Mouse (Mus musculus) cerebellum, adult 2 months (tissue): ENCODE measurements around the gene Olfr543. TPM values are rescaled to one million over a fixed set of nuclear protein-coding genes. Genes with fewer than 3 reads are reported as not detected.

Source experiments
- DNase-seq, 2 experiments: peaks; one replicate each; pipeline ENCODE4 v3.0.0; 2021
- H3K27ac ChIP-seq: fragments of 200-500 bp; 2 replicates; pipeline ENCODE4 v1.5.1; 2012; ENCODE audit warnings: low read length, control low read depth, inconsistent platforms; ENCODE audit not compliant: insufficient read depth
- H3K27me3 ChIP-seq: fragments of 200-500 bp; 2 replicates; pipeline ENCODE4 v1.6.1; 2012; ENCODE audit warnings: inconsistent platforms, mild to moderate bottlenecking, low read length, moderate library complexity; ENCODE audit not compliant: control insufficient read depth, insufficient read depth
- H3K4me1 ChIP-seq: fragments of 200-500 bp; 2 replicates; pipeline ENCODE4 v1.6.1; 2011; ENCODE audit warnings: low read length; ENCODE audit not compliant: control insufficient read depth, insufficient read depth
- H3K4me3 ChIP-seq: fragments of 200-500 bp; replicated peaks from 2 replicates; pipeline ENCODE3; 2011; ENCODE audit warnings: mild to moderate bottlenecking, low read depth, low read length, control low read depth; ENCODE audit not compliant: insufficient read depth
- CTCF ChIP-seq: fragments of 200-500 bp; IDR thresholded peaks from 2 replicates; pipeline ENCODE4 v1.5.1; 2011; ENCODE audit warnings: low read depth, mild to moderate bottlenecking, control low read depth, low read length, moderate library complexity, borderline replicate concordance; ENCODE audit not compliant: insufficient read depth
- POLR2A ChIP-seq: fragments of 200-500 bp; IDR thresholded peaks from 2 replicates; pipeline ENCODE4 v1.6.1; 2011; ENCODE audit warnings: low read length, control low read depth, borderline replicate concordance; ENCODE audit not compliant: insufficient read depth
- WGBS: fragments of 180-500 bp; shearing (Covaris S2); methylation state at CpG from one replicate; pipeline ENCODE4 v1.1.7; 2018; 5-methylcytosine and 5-hydroxymethylcytosine counted together
- polyA plus RNA-seq: library from polyadenylated mRNA; depleted of rRNA; stranded (reverse); fragments of >200 nt; gene quantifications from 2 replicates; pipeline ENCODE4 v1.2.3, GENCODE M21; 2012; rRNA removed

Olfr543 gene
- polyA plus RNA-seq = not detected in 2 replicates

GRCm38 (mm10) chr7:102481579-102481978 is at the start of gene Olfr543:
Gene Olfr543 (minus strand): TSS chr7:102481679.
- Histone ChIP-seq H3K4me3 (no peak within 1 kb of the TSS), H3K27me3 (no peaks in the 10 kb centered on the region), H3K27ac (no peak within 1 kb of the TSS), H3K4me1 (no peaks in the 10 kb centered on the region)
- 98% methylated on average over 4 of the region's 4 CpGs for WGBS
- TF ChIP-seq POLR2A = no peak
- no peak for DNase-seq

GRCm38 (mm10) chr7:102529052-102529451 is 47.6 kb upstream of the Olfr543 start:
- no peak for DNase-seq
- WGBS = 88% methylated on average over 1 of the region's 1 CpGs

GRCm38 (mm10) chr7:102517051-102517335 is 35.5 kb upstream of the Olfr543 start:
- TF ChIP-seq POLR2A (no peak), CTCF (no peak)
- peak in 1 of 2 experiments; percentile 34 for DNase-seq
- peaks cover 4% of the 10 kb centered on the region; the same call in 1 of the 2 replicates for H3K4me1 ChIP-seq
- H3K27ac ChIP-seq = no peak overlapping the region
- H3K27me3 ChIP-seq = no peaks in the 10 kb centered on the region
- no peak overlapping the region for H3K4me3 ChIP-seq
- 6% methylated on average over 2 of the region's 2 CpGs for WGBS

More at GRCm38 (mm10) chr7:102529052-102529451, 47.6 kb upstream of the Olfr543 start:
- no peaks in the 10 kb centered on the region for H3K4me1 ChIP-seq
- H3K27me3 ChIP-seq = no peaks in the 10 kb centered on the region; the same call in 1 of the 2 replicates
- no peak overlapping the region for H3K4me3 ChIP-seq
- H3K27ac ChIP-seq = no peak overlapping the region
- no peak for TF ChIP-seq POLR2A
- TF ChIP-seq CTCF = no peak

GRCm38 (mm10) chr7:102516261-102517050 is 35.0 kb upstream of the Olfr543 start:
- DNase-seq = peak; percentile 50 to 62
- no peak overlapping the region for H3K4me3 ChIP-seq
- H3K4me1 ChIP-seq = peaks cover 4% of the 10 kb centered on the region; the same call in 1 of the 2 replicates
- no peaks in the 10 kb centered on the region for H3K27me3 ChIP-seq
- 11% methylated on average over 10 of the region's 10 CpGs for WGBS
- no peak for TF ChIP-seq CTCF
- TF ChIP-seq POLR2A = no peak
- H3K27ac ChIP-seq = no peak overlapping the region

- Histone ChIP-seq H3K4me3 (no peak overlapping the region), H3K27ac (no peak overlapping the region), H3K27me3 (no peaks in the 10 kb centered on the region), H3K4me1 (peaks cover 4% of the 10 kb centered on the region; the same call in 1 of the 2 replicates)
- no peak for TF ChIP-seq POLR2A
- no peak for TF ChIP-seq CTCF
- WGBS = 85% methylated on average over 4 of the region's 4 CpGs
- no peak for DNase-seq
Observed at GRCm38 (mm10) chr7:102514144-102514543, 32.7 kb upstream of the Olfr543 start.

- 1% methylated on average over 54 of the region's 54 CpGs for WGBS
- TF ChIP-seq POLR2A (no peak), CTCF (peak; percentile 81)
- no peaks in the 10 kb centered on the region for H3K27me3 ChIP-seq
- peak; percentile 80 to 87 for DNase-seq
- H3K4me1 ChIP-seq = peaks cover 4% of the 10 kb centered on the region; the same call in 1 of the 2 replicates
- H3K4me3 ChIP-seq = peak overlapping the region; percentile 38
- no peak overlapping the region for H3K27ac ChIP-seq
Observed at GRCm38 (mm10) chr7:102512814-102513435, 31.4 kb upstream of the Olfr543 start.

GRCm38 (mm10) chr7:102511927-102512326 is 30.4 kb upstream of the Olfr543 start:
- no peak overlapping the region for H3K27ac ChIP-seq
- no peaks in the 10 kb centered on the region for H3K27me3 ChIP-seq
- peaks cover 3% of the 10 kb centered on the region; the same call in 1 of the 2 replicates for H3K4me1 ChIP-seq
- no peak for DNase-seq
- no peak for TF ChIP-seq CTCF
- H3K4me3 ChIP-seq = no peak overlapping the region
- WGBS = 95% methylated on average over 10 of the region's 10 CpGs

- TF ChIP-seq CTCF (no peak), POLR2A (no peak)
- no peak overlapping the region for H3K4me3 ChIP-seq
- H3K27ac ChIP-seq = no peak overlapping the region
- DNase-seq = no peak
- WGBS = 42% methylated on average over 7 of the region's 7 CpGs
- H3K4me1 ChIP-seq = no peaks in the 10 kb centered on the region
- H3K27me3 ChIP-seq = no peaks in the 10 kb centered on the region
Observed at GRCm38 (mm10) chr7:102509726-102510125, 28.2 kb upstream of the Olfr543 start.
